Mouse (Mus musculus): ENCODE measurements around the gene AL731706.1. TPM values are rescaled to one million over a fixed set of nuclear protein-coding genes. Genes with fewer than 3 reads are reported as not detected.
A peak's percentile ranks its signal among the peaks of the same experiment; 100 is the strongest.

The AL731706.1 gene
- polyA plus RNA-seq (2012; rRNA removed): 2.0 and 2.3 TPM in 2 replicates

DNA sequence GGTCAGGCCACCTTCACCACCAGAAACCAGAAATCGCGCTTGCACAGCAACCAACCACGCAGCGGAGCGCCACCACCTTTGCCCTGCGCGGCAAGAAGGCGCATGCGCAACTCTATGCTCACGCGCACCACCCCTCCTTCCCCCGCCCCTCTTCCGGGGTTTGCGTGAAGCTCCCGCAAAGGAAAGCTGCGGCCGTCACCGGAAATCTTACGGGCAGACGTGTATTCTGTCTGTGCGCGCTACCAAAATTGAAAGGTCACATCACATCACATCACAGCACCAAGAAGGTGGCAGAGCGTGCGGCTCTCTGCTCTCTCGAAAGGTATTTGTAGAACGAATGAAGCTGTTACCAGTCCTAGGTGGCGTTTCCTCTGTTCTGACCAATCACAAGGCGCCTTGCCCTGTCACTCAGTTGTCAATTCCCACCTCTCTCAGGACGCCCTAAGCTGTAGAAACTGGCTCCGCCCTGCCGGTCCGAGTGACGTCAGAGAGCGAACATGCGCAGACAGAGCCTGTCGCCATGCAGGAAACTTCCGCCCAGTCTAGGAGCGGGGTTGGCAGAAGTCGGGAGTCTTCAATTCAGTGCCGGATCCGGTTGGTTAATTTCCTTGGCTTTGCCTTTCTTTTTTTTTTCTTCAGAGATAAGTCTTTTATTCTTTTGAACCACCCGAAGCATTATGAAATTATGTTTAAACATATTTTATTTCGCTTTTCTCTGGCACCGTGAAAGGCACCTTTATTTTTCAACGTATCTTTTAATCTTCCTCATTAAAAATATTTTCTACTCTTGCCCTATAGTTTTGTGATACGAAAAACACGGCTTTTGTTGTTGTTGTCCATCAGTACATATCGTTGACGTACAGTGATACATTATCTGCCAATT, at the start of gene AL731706.1, which contains the start of the genes Slx4ip and Mkks:
Gene AL731706.1, minus strand, starts transcription at position 322 of the 883 bp plus-strand sequence.
Gene Slx4ip, plus strand, starts transcription at position 151 of the 883 bp plus-strand sequence.
Gene Mkks, minus strand, starts transcription at position 322 of the 883 bp plus-strand sequence.
- Histone ChIP-seq H3K36me3 (ENCODE audit: control insufficient read depth, insufficient read depth, low read length) (no peaks in the 10 kb centered on the region), H3K4me1 (ENCODE audit: control insufficient read depth, insufficient read depth, insufficient read length) (peaks cover 5% of the 10 kb centered on the region; the same call in 1 of the 2 replicates), H3K27ac (ENCODE audit: insufficient read depth, low read length) (peak within 1 kb of the TSS; percentile 98), H3K27me3 (ENCODE audit: control insufficient read depth, insufficient read depth, low read length) (no peaks in the 10 kb centered on the region), H3K4me3 (ENCODE audit: extremely low read depth, insufficient read depth, insufficient read length) (peak within 1 kb of the TSS; percentile 92)
- under 1% methylated on average over 49 of the region's 49 CpGs for WGBS
- peak; percentile 99 to 100 for DNase-seq (ENCODE audit: low read depth in 1 of 2, low spot score in 2 of 2)
- peak; percentile 18 for TF ChIP-seq POLR2A (IDR thresholded peaks at IDR 0.05; ENCODE audit: low read depth, low read length)
- TF ChIP-seq CTCF (IDR thresholded peaks at IDR 0.05; ENCODE audit: extremely low read depth, insufficient read depth, insufficient read length, insufficient replicate concordance): no peak

DNA sequence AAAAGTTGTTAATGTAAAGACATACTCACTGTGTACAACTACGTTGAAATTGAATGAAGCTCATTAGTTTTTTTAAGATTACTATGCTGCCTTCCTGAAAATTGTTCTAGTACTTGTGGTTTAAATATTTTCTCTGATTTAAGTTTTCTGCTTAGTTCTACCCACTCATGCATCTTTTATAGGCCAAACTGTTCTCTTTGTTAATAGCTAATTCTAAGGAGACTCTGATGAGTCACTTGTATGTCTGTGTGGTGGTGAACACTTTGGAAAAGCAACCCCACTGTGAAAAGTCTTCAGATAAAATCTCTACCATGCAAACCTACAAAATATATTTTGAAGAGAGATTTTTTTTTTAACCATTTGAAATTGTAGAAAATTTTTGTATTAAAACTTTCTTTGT, 47.1 kb upstream of the AL731706.1 start:
- 72% methylated on average over 1 of the region's 1 CpGs for WGBS
- Histone ChIP-seq H3K36me3 (ENCODE audit: control insufficient read depth, insufficient read depth, low read length) (no peaks in the 10 kb centered on the region), H3K4me3 (ENCODE audit: extremely low read depth, insufficient read depth, insufficient read length) (no peak overlapping the region), H3K27ac (ENCODE audit: insufficient read depth, low read length) (no peak overlapping the region), H3K4me1 (ENCODE audit: control insufficient read depth, insufficient read depth, insufficient read length) (peaks cover 10% of the 10 kb centered on the region; the same call in 1 of the 2 replicates), H3K27me3 (ENCODE audit: control insufficient read depth, insufficient read depth, low read length) (no peaks in the 10 kb centered on the region)
- no peak for TF ChIP-seq POLR2A (IDR thresholded peaks at IDR 0.05; ENCODE audit: low read depth, low read length)
- TF ChIP-seq CTCF (IDR thresholded peaks at IDR 0.05; ENCODE audit: extremely low read depth, insufficient read depth, insufficient read length, insufficient replicate concordance): no peak
- DNase-seq (ENCODE audit: low read depth in 1 of 2, low spot score in 2 of 2): no peak

- H3K4me1 ChIP-seq (ENCODE audit: control insufficient read depth, insufficient read depth, insufficient read length): peaks cover 10% of the 10 kb centered on the region; the same call in 1 of the 2 replicates
- TF ChIP-seq CTCF (IDR thresholded peaks at IDR 0.05; ENCODE audit: extremely low read depth, insufficient read depth, insufficient read length, insufficient replicate concordance) (no peak), POLR2A (IDR thresholded peaks at IDR 0.05; ENCODE audit: low read depth, low read length) (no peak)
- no peaks in the 10 kb centered on the region for H3K36me3 ChIP-seq (ENCODE audit: control insufficient read depth, insufficient read depth, low read length)
- no peaks in the 10 kb centered on the region for H3K27me3 ChIP-seq (ENCODE audit: control insufficient read depth, insufficient read depth, low read length)
- DNase-seq (ENCODE audit: low read depth in 1 of 2, low spot score in 2 of 2): no peak
- H3K4me3 ChIP-seq (ENCODE audit: extremely low read depth, insufficient read depth, insufficient read length): no peak overlapping the region
- no peak overlapping the region; the same call in 1 of the 2 replicates for H3K27ac ChIP-seq (ENCODE audit: insufficient read depth, low read length)
- 66% methylated on average over 4 of the region's 4 CpGs for WGBS
These were observed 45.5 kb upstream of the AL731706.1 start for GRCm38 (mm10) chr2:136936391-136937288.

DNA sequence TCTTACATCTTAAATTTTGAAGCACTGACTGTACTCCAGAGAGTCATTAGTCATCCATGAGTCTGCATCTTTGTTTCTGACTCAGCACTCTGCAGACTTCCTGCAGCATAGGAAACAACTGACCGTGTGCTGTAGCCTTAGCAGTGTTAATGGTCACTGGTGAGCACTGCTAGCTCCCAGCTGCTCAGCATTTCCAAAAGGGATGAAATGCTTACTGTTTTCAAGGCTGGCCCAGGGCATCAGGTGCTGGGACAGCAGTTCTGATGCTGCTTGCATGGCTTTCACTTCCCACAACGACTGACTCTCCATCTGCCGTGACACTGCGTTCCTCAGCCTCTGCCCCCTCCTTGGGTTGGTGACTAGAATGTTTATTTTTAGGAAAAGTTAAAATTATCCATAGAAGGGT, 29.8 kb upstream of the AL731706.1 start:
- no peak for TF ChIP-seq CTCF (IDR thresholded peaks at IDR 0.05; ENCODE audit: extremely low read depth, insufficient read depth, insufficient read length, insufficient replicate concordance)
- no peak for TF ChIP-seq POLR2A (IDR thresholded peaks at IDR 0.05; ENCODE audit: low read depth, low read length)
- 21% methylated on average over 4 of the region's 4 CpGs for WGBS
- H3K27me3 ChIP-seq (ENCODE audit: control insufficient read depth, insufficient read depth, low read length): no peaks in the 10 kb centered on the region
- H3K4me3 ChIP-seq (ENCODE audit: extremely low read depth, insufficient read depth, insufficient read length): no peak overlapping the region
- H3K36me3 ChIP-seq (ENCODE audit: control insufficient read depth, insufficient read depth, low read length): no peaks in the 10 kb centered on the region
- no peak overlapping the region for H3K27ac ChIP-seq (ENCODE audit: insufficient read depth, low read length)
- DNase-seq (ENCODE audit: low read depth in 1 of 2, low spot score in 2 of 2): no peak
- H3K4me1 ChIP-seq (ENCODE audit: control insufficient read depth, insufficient read depth, insufficient read length): no peaks in the 10 kb centered on the region

- no peak for DNase-seq (ENCODE audit: low read depth in 1 of 2, low spot score in 2 of 2)
- 86% methylated on average over 3 of the region's 3 CpGs for WGBS
- Histone ChIP-seq H3K27ac (ENCODE audit: insufficient read depth, low read length) (no peak overlapping the region), H3K36me3 (ENCODE audit: control insufficient read depth, insufficient read depth, low read length) (no peaks in the 10 kb centered on the region), H3K27me3 (ENCODE audit: control insufficient read depth, insufficient read depth, low read length) (no peaks in the 10 kb centered on the region), H3K4me1 (ENCODE audit: control insufficient read depth, insufficient read depth, insufficient read length) (no peaks in the 10 kb centered on the region), H3K4me3 (ENCODE audit: extremely low read depth, insufficient read depth, insufficient read length) (no peak overlapping the region)
- TF ChIP-seq CTCF (IDR thresholded peaks at IDR 0.05; ENCODE audit: extremely low read depth, insufficient read depth, insufficient read length, insufficient replicate concordance) (no peak), POLR2A (IDR thresholded peaks at IDR 0.05; ENCODE audit: low read depth, low read length) (no peak)
These were observed 29.2 kb upstream of the AL731706.1 start for GRCm38 (mm10) chr2:136920257-136920993.

- no peaks in the 10 kb centered on the region for H3K27me3 ChIP-seq (ENCODE audit: control insufficient read depth, insufficient read depth, low read length)
- WGBS: 96% methylated on average over 1 of the region's 1 CpGs
These were observed 28.2 kb upstream of the AL731706.1 start for GRCm38 (mm10) chr2:136919433-136919832.

More at GRCm38 (mm10) chr2:136919433-136919832, 28.2 kb upstream of the AL731706.1 start:
- Histone ChIP-seq H3K4me1 (ENCODE audit: control insufficient read depth, insufficient read depth, insufficient read length) (no peaks in the 10 kb centered on the region), H3K36me3 (ENCODE audit: control insufficient read depth, insufficient read depth, low read length) (no peaks in the 10 kb centered on the region), H3K4me3 (ENCODE audit: extremely low read depth, insufficient read depth, insufficient read length) (no peak overlapping the region), H3K27ac (ENCODE audit: insufficient read depth, low read length) (no peak overlapping the region)
- TF ChIP-seq POLR2A (IDR thresholded peaks at IDR 0.05; ENCODE audit: low read depth, low read length) (no peak), CTCF (IDR thresholded peaks at IDR 0.05; ENCODE audit: extremely low read depth, insufficient read depth, insufficient read length, insufficient replicate concordance) (no peak)
- DNase-seq (ENCODE audit: low read depth in 1 of 2, low spot score in 2 of 2): no peak
